Mouse (Mus musculus) neural tube, embryonic 14.5 days (tissue): ENCODE data around the gene Tspyl1. TPM values are rescaled to one million over a fixed set of nuclear protein-coding genes. Genes with fewer than 3 reads are reported as not detected.
"Not testable (repeated sequence)": the region's sequence is repeated elsewhere in the genome, so short reads cannot be mapped to it uniquely, and the experiment has no call there.

Source experiments
- ATAC-seq: fragments of 200-750 bp; cut with Nextera tagmentation; 2 replicates; pipeline ENCODE4 v1.8.0; 2017; ENCODE audit warnings: low read depth, mild to moderate bottlenecking, moderate TSS enrichment, moderate library complexity
- H3K27ac ChIP-seq: fragments of 300-500 bp; sonication (generic); 2 replicates; pipeline ENCODE4 v1.5.1; 2014; ENCODE audit warnings: low read depth, mild to moderate bottlenecking, control low read depth, low read length, moderate library complexity, mixed read lengths
- H3K27me3 ChIP-seq: fragments of 300-500 bp; sonication (generic); 2 replicates; pipeline ENCODE4 v1.6.1; 2014; ENCODE audit warnings: low read length; ENCODE audit not compliant: control insufficient read depth, insufficient read depth
- H3K36me3 ChIP-seq: fragments of 300-500 bp; sonication (generic); 2 replicates; pipeline ENCODE4 v1.6.1; 2014; ENCODE audit warnings: low read length, mixed read lengths; ENCODE audit not compliant: control insufficient read depth, insufficient read depth
- H3K4me1 ChIP-seq: fragments of 300-500 bp; sonication (generic); 2 replicates; pipeline ENCODE4 v1.6.1; 2014; ENCODE audit warnings: low read length; ENCODE audit not compliant: control insufficient read depth, insufficient read depth
- H3K4me2 ChIP-seq: fragments of 300-500 bp; sonication (generic); 2 replicates; pipeline ENCODE4 v1.6.1; 2014; ENCODE audit warnings: mild to moderate bottlenecking, low read depth, low read length, control low read depth
- H3K4me3 ChIP-seq: fragments of 300-500 bp; sonication (generic); 2 replicates; pipeline ENCODE4 v1.5.1; 2014; ENCODE audit warnings: low read depth, low read length, control low read depth, mixed read lengths
- H3K9ac ChIP-seq: fragments of 300-500 bp; sonication (generic); replicated peaks from 2 replicates; pipeline ENCODE4 v1.6.1; 2014; ENCODE audit warnings: low read depth, mild to moderate bottlenecking, control low read depth, low read length, mixed read lengths
- H3K9me3 ChIP-seq: fragments of 300-500 bp; sonication (generic); 2 replicates; pipeline ENCODE4 v1.6.1; 2016; ENCODE audit warnings: low read length; ENCODE audit not compliant: control insufficient read depth
- WGBS: fragments of 180-500 bp; shearing (Covaris S2); extraction: QIAGEN DNeasy Blood & Tissue Kit; methylation state at CpG from one replicate; pipeline ENCODE4 v1.1.7; 2014; 5-methylcytosine and 5-hydroxymethylcytosine counted together
- polyA plus RNA-seq: library from polyadenylated mRNA; unstranded; fragments of >200 nt; fragmentation: Nextera tagmentation; extraction: Ambion mirVana; gene quantifications from 2 replicates; pipeline ENCODE4 v1.2.1, GENCODE M21; 2014

The Tspyl1 gene
- polyA plus RNA-seq, 1 experiment from 2014 or later, result 128 TPM

DNA sequence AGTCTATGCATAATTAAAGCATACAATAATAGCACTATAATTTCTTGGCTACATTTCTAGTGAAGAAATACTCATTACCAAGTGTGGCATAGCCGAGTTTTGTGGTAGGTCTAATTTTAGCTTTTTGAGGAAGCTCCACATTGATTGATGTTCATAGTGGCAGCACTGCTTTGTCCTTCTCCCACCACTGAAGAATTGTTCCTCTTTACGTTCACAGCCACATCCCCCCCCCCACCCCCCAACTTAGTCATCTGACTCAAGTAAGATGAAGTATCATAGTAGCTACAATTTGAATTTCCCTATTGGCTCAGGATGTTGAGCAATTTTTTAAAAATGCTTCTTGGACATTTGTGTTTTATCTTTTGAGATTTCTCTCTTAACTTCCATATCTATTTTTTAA, 32.4 kb upstream of the Tspyl1 start:
- 41% methylated on average over 2 of the region's 2 CpGs for WGBS
- Histone ChIP-seq H3K4me3 (no peak overlapping the region), H3K36me3 (no peaks in the 10 kb centered on the region), H3K4me1 (no peaks in the 10 kb centered on the region), H3K9ac (no peak overlapping the region), H3K4me2 (no peak overlapping the region), H3K9me3 (no peaks in the 10 kb centered on the region), H3K27ac (no peak overlapping the region), H3K27me3 (no peaks in the 10 kb centered on the region)
- ATAC-seq, result no peak

- H3K9ac ChIP-seq, ATAC-seq, H3K4me1 ChIP-seq, H3K27ac ChIP-seq, H3K4me2 ChIP-seq, H3K4me3 ChIP-seq, H3K9me3 ChIP-seq, H3K27me3 ChIP-seq, H3K36me3 ChIP-seq: not testable (repeated sequence)
- 89% methylated on average over 9 of the region's 9 CpGs for WGBS
Measured at GRCm38 (mm10) chr10:34252833-34253232, 29.2 kb upstream of the Tspyl1 start.

GRCm38 (mm10) chr10:34265106-34265505, 16.9 kb upstream of the Tspyl1 start:
- ATAC-seq, result no peak
- no peak overlapping the region for H3K27ac ChIP-seq
- H3K27me3 ChIP-seq, result no peaks in the 10 kb centered on the region
- H3K4me3 ChIP-seq, result no peak overlapping the region
- no peaks in the 10 kb centered on the region for H3K36me3 ChIP-seq
- H3K4me2 ChIP-seq, result no peak overlapping the region
- H3K9ac ChIP-seq, result no peak overlapping the region
- no peaks in the 10 kb centered on the region for H3K9me3 ChIP-seq
- 89% methylated on average over 4 of the region's 4 CpGs for WGBS
- no peaks in the 10 kb centered on the region for H3K4me1 ChIP-seq

DNA sequence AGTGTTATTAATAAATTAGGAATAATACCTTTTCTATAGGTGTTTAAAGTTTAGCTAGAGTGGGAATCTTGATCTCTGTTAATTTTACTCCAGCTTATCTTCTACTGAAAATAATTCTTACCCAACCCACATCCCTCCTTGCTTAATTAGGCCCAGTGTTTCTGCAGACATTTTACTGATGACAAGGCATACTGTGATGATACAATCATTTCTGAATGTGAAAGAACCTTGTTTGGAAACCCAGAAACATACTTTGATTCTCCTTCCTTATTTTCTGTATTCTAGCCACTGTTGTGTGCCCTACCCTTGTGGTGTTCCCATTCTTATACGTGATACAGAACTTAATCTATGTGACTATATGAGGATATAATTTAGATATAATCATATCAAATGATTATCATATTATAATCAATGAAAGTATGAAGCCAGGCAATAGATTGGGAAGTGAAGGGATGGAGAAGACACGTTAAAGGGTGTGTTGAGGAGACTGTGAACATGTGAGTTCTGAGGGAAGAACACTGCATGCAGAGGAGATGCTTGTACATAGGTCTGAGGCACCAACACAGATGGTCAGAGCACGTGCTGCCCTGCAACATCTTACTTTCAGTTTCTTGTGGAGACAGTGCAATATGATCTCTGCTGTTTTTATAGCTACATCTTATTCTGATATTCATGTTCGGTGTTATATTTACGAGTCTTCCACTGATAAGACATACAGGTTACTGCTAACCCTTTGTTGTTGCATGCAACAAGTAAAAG, 14.5 kb upstream of the Tspyl1 start:
- no peak for ATAC-seq
- no peak overlapping the region for H3K27ac ChIP-seq
- H3K36me3 ChIP-seq, result no peaks in the 10 kb centered on the region
- no peak overlapping the region for H3K4me3 ChIP-seq
- no peaks in the 10 kb centered on the region for H3K9me3 ChIP-seq
- 83% methylated on average over 5 of the region's 5 CpGs for WGBS
- no peak overlapping the region for H3K4me2 ChIP-seq
- H3K4me1 ChIP-seq, result no peaks in the 10 kb centered on the region
- no peak overlapping the region for H3K9ac ChIP-seq
- no peaks in the 10 kb centered on the region for H3K27me3 ChIP-seq

DNA sequence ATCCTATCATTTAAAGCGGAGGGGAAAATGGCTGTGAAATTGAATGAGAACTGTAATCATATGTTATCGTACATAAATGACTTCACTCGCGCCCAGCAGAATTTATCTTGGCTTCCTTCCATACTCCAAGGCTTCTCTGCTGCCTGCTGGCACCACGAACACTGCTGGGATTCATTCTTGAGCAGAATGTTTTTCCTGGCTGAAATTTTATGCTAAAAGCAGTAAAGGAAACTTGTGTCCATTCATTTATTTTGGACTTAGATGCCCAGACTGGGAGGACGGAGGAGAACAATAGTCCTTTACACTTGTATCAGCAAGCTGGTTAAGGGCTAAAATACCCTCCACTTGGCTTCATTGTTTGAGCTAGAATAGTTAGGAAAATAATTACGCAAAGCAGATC, 10.3 kb upstream of the Tspyl1 start:
- H3K4me3 ChIP-seq, result no peak overlapping the region
- no peaks in the 10 kb centered on the region for H3K4me1 ChIP-seq
- H3K4me2 ChIP-seq, result no peak overlapping the region

GRCm38 (mm10) chr10:34280591-34281175, 1.3 kb upstream of the Tspyl1 start:
- Histone ChIP-seq H3K4me2 (peak overlapping the region; percentile 59), H3K9me3 (no peaks in the 10 kb centered on the region), H3K4me1 (peaks cover 22% of the 10 kb centered on the region), H3K36me3 (no peaks in the 10 kb centered on the region), H3K27me3 (no peaks in the 10 kb centered on the region), H3K9ac (no peak overlapping the region; the same call in 1 of the 2 replicates), H3K27ac (peak overlapping the region; percentile 44; the same call in 1 of the 2 replicates), H3K4me3 (peak overlapping the region; percentile 84; the same call in 1 of the 2 replicates)
- peak; percentile 13 for ATAC-seq
- 27% methylated on average over 13 of the region's 13 CpGs for WGBS

More for the DNA sequence above, 10.3 kb upstream of the Tspyl1 start:
- H3K36me3 ChIP-seq, result no peaks in the 10 kb centered on the region
- 50% methylated on average over 7 of the region's 7 CpGs for WGBS
- H3K27ac ChIP-seq, result no peak overlapping the region
- H3K9me3 ChIP-seq, result no peaks in the 10 kb centered on the region
- no peak overlapping the region for H3K9ac ChIP-seq
- no peak for ATAC-seq
- H3K27me3 ChIP-seq, result no peaks in the 10 kb centered on the region

GRCm38 (mm10) chr10:34281211-34281961, 604 bp upstream of the Tspyl1 start:
- Histone ChIP-seq H3K36me3 (no peaks in the 10 kb centered on the region), H3K4me3 (peak overlapping the region; percentile 84), H3K4me1 (peaks cover 22% of the 10 kb centered on the region), H3K4me2 (peak overlapping the region; percentile 96), H3K9ac (peak overlapping the region; percentile 96), H3K9me3 (no peaks in the 10 kb centered on the region), H3K27ac (peak overlapping the region; percentile 87), H3K27me3 (no peaks in the 10 kb centered on the region)
- peak; percentile 52 for ATAC-seq
- WGBS, result 18% methylated on average over 14 of the region's 14 CpGs

DNA sequence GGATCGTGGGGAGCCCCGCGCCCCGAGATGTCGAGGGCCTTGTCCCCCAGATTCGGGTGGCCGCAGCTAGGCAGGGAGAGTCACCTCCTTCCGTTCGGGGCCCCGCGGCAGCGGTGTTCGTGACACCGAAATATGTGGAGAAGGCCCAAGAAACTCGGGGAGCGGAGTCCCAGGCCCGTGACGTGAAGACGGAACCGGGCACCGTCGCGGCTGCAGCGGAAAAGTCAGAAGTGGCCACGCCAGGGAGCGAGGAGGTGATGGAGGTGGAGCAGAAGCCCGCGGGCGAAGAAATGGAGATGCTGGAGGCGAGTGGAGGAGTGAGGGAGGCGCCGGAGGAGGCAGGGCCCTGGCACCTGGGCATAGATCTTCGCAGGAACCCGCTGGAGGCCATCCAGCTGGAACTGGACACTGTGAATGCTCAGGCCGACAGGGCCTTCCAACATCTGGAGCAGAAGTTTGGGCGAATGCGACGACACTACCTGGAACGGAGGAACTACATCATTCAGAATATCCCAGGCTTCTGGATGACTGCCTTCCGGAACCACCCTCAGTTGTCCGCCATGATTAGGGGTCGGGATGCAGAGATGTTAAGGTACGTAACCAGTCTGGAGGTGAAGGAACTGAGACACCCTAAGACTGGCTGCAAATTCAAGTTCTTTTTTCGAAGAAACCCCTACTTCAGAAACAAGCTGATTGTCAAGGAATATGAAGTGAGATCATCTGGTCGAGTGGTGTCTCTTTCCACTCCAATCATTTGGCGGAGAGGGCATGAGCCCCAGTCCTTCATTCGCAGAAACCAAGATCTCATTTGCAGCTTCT, 639 bp downstream of the Tspyl1 start:
- 3% methylated on average over 45 of the region's 47 CpGs for WGBS
- H3K36me3 ChIP-seq, result no peaks in the 10 kb centered on the region
- peak; percentile 4 for ATAC-seq
- H3K9me3 ChIP-seq, result no peaks in the 10 kb centered on the region
- peak overlapping the region; percentile 96 for H3K9ac ChIP-seq
- H3K4me2 ChIP-seq, result peak overlapping the region; percentile 96
- no peaks in the 10 kb centered on the region for H3K27me3 ChIP-seq
- peaks cover 22% of the 10 kb centered on the region for H3K4me1 ChIP-seq
- peak overlapping the region; percentile 87 for H3K27ac ChIP-seq
- H3K4me3 ChIP-seq, result peak overlapping the region; percentile 84
